In the genomic region with DNA sequence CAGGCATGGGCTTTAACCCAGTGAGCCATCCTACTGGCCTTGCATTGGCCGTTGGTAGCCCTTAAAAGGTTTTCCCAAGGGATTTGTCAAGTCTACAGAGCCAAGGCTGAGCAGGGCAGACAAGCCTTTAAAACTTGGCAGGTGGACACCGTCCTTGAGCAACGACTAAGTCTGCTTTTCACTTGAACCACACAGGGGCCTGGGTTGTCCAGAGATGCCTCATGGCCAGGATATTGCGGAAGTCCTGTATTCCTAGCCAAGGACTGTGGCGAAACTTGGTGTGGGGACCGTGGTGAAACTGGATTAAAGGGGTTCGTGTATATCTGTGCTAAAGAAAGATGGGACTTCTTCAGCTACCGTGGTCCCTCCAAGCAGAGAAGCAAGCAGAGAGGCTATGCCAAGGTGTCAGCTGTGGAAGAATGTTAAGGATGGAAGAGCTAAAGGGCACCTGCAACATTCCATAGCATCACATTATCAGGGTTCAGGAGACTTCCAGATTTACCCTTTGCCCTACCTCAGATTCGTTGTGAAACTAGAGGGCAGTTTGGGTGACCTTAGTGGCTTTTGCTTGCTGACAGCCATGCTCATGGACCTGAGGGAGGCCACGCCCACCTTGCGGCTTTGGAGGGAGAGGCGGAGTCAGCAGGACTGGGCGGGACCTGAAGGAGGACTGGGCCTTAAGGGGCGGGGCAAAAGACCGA, we compare ENCODE assay signal across 8 mouse cellular contexts. TPM values are rescaled to one million over a fixed set of nuclear protein-coding genes. Genes with fewer than 3 reads are reported as not detected.
A peak's percentile ranks its signal among the peaks of the same experiment; 100 is the strongest.
DNase-seq lines count a peak whose midpoint lies in the region; ATAC-seq and TF ChIP-seq lines count a peak whose summit lies in the region.

No protein-coding gene starts in this region.

- H3K27me3 ChIP-seq in liver, adult 2 months (ENCODE audit: control insufficient read depth, insufficient read depth, low read length): no peaks in the 10 kb centered on the region
- no peaks in the 10 kb centered on the region for H3K27me3 ChIP-seq in heart, embryonic 12.5 days (replicated peaks)
- H3K27me3 ChIP-seq in liver, embryonic 14.5 days (ENCODE audit: control insufficient read depth, insufficient read depth, low read length): no peaks in the 10 kb centered on the region
- H3K27me3 ChIP-seq in neural tube, embryonic 15.5 days (replicated peaks): no peaks in the 10 kb centered on the region

- H3K9ac ChIP-seq in liver, adult 2 months (ENCODE audit: low read depth, low read length): peak overlapping the region; percentile 21; the same call in 1 of the 2 replicates
- H3K9ac ChIP-seq in heart, embryonic 12.5 days: no peak overlapping the region
- H3K9ac ChIP-seq in liver, embryonic 14.5 days (replicated peaks): no peak overlapping the region
- no peak overlapping the region for H3K9ac ChIP-seq in neural tube, embryonic 15.5 days (replicated peaks)

- peaks cover 28% of the 10 kb centered on the region for H3K36me3 ChIP-seq in liver, adult 2 months (ENCODE audit: control insufficient read depth, insufficient read depth, low read length)
- H3K36me3 ChIP-seq in heart, embryonic 12.5 days: no peaks in the 10 kb centered on the region
- H3K36me3 ChIP-seq in liver, embryonic 14.5 days (replicated peaks; ENCODE audit: control insufficient read depth, insufficient read depth, low read depth): no peaks in the 10 kb centered on the region
- H3K36me3 ChIP-seq in neural tube, embryonic 15.5 days: no peaks in the 10 kb centered on the region

- H3K79me2 ChIP-seq in liver, adult 2 months (ENCODE audit: control insufficient read depth, insufficient read depth, low read length): peaks cover 21% of the 10 kb centered on the region

- no peak for TF ChIP-seq POLR2A in liver, adult 2 months (IDR thresholded peaks at IDR 0.05; ENCODE audit: extremely low read depth, insufficient read depth, low read length)

- peaks cover 5% of the 10 kb centered on the region; the same call in 1 of the 2 replicates for H3K4me1 ChIP-seq in liver, adult 2 months (ENCODE audit: control insufficient read depth, insufficient read depth, low read length)
- H3K4me1 ChIP-seq in brown adipose tissue, adult 24 weeks (ENCODE audit: control insufficient read depth, insufficient read depth, insufficient read length, low read length): no peaks in the 10 kb centered on the region
- H3K4me1 ChIP-seq in heart, embryonic 12.5 days (replicated peaks): peaks cover 11% of the 10 kb centered on the region
- H3K4me1 ChIP-seq in liver, embryonic 14.5 days (replicated peaks; ENCODE audit: control insufficient read depth in 2 of 2, insufficient read depth in 2 of 2, low read length in 1 of 2): peaks cover 15 to 29% of the 10 kb centered on the region in 2 experiments
- H3K4me1 ChIP-seq in neural tube, embryonic 15.5 days: peaks cover 14% of the 10 kb centered on the region

- 9% methylated on average over 15 of the region's 15 CpGs for WGBS in liver, adult 2 months
- WGBS in heart, embryonic 12.5 days: 41% methylated on average over 15 of the region's 15 CpGs
- 34% methylated on average over 15 of the region's 15 CpGs for WGBS in liver, embryonic 14.5 days (ENCODE audit: insufficient replicate concordance)
- WGBS in neural tube, embryonic 15.5 days: 40% methylated on average over 15 of the region's 15 CpGs

- H3K27ac ChIP-seq in liver, adult 2 months (replicated peaks; ENCODE audit: insufficient read depth, low read depth, low read length): peak overlapping the region; percentile 78
- H3K27ac ChIP-seq in brown adipose tissue, adult 24 weeks (replicated peaks; ENCODE audit: low read depth, low read length): peak overlapping the region; percentile 99
- peak overlapping the region; percentile 27; the same call in 1 of the 2 replicates for H3K27ac ChIP-seq in heart, embryonic 12.5 days (ENCODE audit: poor library complexity, severe bottlenecking)
- H3K27ac ChIP-seq in liver, embryonic 14.5 days: peak overlapping the region; percentile 2
- peak overlapping the region; percentile 86 for H3K27ac ChIP-seq in neural tube, embryonic 15.5 days (replicated peaks)

- H3K9me3 ChIP-seq in heart, embryonic 12.5 days (replicated peaks): no peaks in the 10 kb centered on the region
- no peaks in the 10 kb centered on the region for H3K9me3 ChIP-seq in liver, embryonic 14.5 days (ENCODE audit: control insufficient read depth, low read length)
- no peaks in the 10 kb centered on the region for H3K9me3 ChIP-seq in neural tube, embryonic 15.5 days (replicated peaks)

- peak overlapping the region; percentile 5; the same call in 1 of the 2 replicates for H3K4me3 ChIP-seq in liver, adult 2 months (ENCODE audit: insufficient read depth, low read depth, low read length)
- peak overlapping the region; percentile 33; the same call in 1 of the 2 replicates for H3K4me3 ChIP-seq in brown adipose tissue, adult 24 weeks (ENCODE audit: insufficient read depth, low read depth, low read length)
- H3K4me3 ChIP-seq in heart, embryonic 12.5 days: peak overlapping the region; percentile 88
- H3K4me3 ChIP-seq in liver, embryonic 14.5 days (ENCODE audit: insufficient read depth in 1 of 2, low read depth in 2 of 2, low read length in 2 of 2): no peak overlapping the region
- peak overlapping the region; percentile 77 for H3K4me3 ChIP-seq in neural tube, embryonic 15.5 days (replicated peaks)

- DNase-seq in liver, adult 2 months (ENCODE audit: extremely low read depth, low read depth, low spot score): peak; percentile 99
- no peak for DNase-seq in liver
- DNase-seq in liver, embryonic 14.5 days (ENCODE audit: low read depth in 3 of 3, low spot score in 3 of 3): peak in 1 of 3 experiments; percentile 96
- DNase-seq in embryo, embryonic 10.5 days (ENCODE audit: low spot score): no peak
- no peak for DNase-seq in cerebellum, postnatal 36 days

- no peak for TF ChIP-seq CTCF in liver, adult 2 months (IDR thresholded peaks at IDR 0.05; ENCODE audit: low read depth, low read length)
- no peak for TF ChIP-seq CTCF in liver, embryonic 14.5 days (IDR thresholded peaks at IDR 0.05; ENCODE audit: low read depth)

- TF ChIP-seq EP300 in liver, embryonic 14.5 days (IDR thresholded peaks at IDR 0.05; ENCODE audit: low read depth): no peak

- peak overlapping the region; percentile 83 for H3K4me2 ChIP-seq in heart, embryonic 12.5 days
- peak overlapping the region; percentile 91 for H3K4me2 ChIP-seq in liver, embryonic 14.5 days (ENCODE audit: low read depth)
- H3K4me2 ChIP-seq in neural tube, embryonic 15.5 days: peak overlapping the region; percentile 73

- ATAC-seq in heart, embryonic 12.5 days (ENCODE audit: insufficient number of reproducible peaks, low FRiP score): peak; percentile 0; the same call in 1 of the 2 replicates
- no peak for ATAC-seq in liver, embryonic 14.5 days (ENCODE audit: insufficient read depth)
- ATAC-seq in neural tube, embryonic 15.5 days (ENCODE audit: low FRiP score): peak; percentile 57

RNA-seq across cellular contexts. Expression of a gene that starts 0.6 kb away (rescaled TPM):
- total RNA-seq in liver, adult 2 months (2014; rRNA removed): 447 and 506 TPM in 2 replicates
- 322 and 338 TPM in 2 replicates for polyA plus RNA-seq in liver, adult 2 months (2012; rRNA removed)
- 734 and 1,073 TPM in 2 replicates for polyA plus RNA-seq in brown adipose tissue, adult 24 weeks (2012; ENCODE audit: insufficient read depth, insufficient read length, missing spikeins)
- polyA plus RNA-seq in heart, embryonic 12.5 days (2016; fragmentation: Nextera tagmentation; extraction: Ambion mirVana): 23.3 and 24.5 TPM in 2 replicates
- 27.5 and 39.4 TPM in 2 replicates for polyA plus RNA-seq in liver, embryonic 14.5 days (2012; rRNA removed)
- polyA plus RNA-seq in liver, embryonic 14.5 days (2014; fragmentation: Nextera tagmentation; extraction: Ambion mirVana): 64.2 and 73.7 TPM in 2 replicates
- polyA plus RNA-seq in neural tube, embryonic 15.5 days (2015; fragmentation: Nextera tagmentation; extraction: Ambion mirVana): 17.0 and 17.2 TPM in 2 replicates

Comparison
In these comparisons a context has a peak if more than half of its experiments do, and no peak if none do; other contexts are left out.
1. H3K4me3 ChIP-seq: peak in liver, adult 2 months (single experiment), brown adipose tissue, adult 24 weeks (single experiment), heart, embryonic 12.5 days (single experiment) and neural tube, embryonic 15.5 days (single experiment); none in liver, embryonic 14.5 days (0 of 2).
2. H3K27ac ChIP-seq: peak in every context shown above with its lines; median percentile 99 in brown adipose tissue, adult 24 weeks; 86 in neural tube, embryonic 15.5 days; 78 in liver, adult 2 months; 27 in heart, embryonic 12.5 days; 2 in liver, embryonic 14.5 days.
3. Peak in every context shown above with its lines, with median percentiles within 50 percentile points of each other: H3K4me2 ChIP-seq.